Mouse (Mus musculus): Measurements from ENCODE around the gene Lrrc42.

Gene Lrrc42

DNA sequence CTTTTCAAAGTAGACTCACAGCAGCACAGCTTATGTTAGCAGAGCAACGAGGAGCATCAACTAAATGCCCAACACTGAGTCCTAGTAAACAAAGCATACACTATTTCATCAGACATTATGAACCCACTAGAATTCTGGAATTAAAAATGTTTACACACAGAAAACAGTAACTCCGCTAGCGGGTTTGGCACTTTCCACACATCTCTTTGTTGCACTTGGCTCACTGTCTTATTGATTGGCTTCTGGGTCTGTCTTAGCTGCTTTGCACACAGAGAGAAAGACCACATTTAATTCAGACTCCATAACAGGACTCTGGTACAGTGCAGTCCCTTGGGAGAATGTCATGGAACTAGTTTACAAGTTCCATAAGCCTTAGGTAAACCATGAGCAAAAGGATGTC lies 5.3 kb downstream of the Lrrc42 start:
- DNase-seq (ENCODE audit: low spot score), result no peak

DNA sequence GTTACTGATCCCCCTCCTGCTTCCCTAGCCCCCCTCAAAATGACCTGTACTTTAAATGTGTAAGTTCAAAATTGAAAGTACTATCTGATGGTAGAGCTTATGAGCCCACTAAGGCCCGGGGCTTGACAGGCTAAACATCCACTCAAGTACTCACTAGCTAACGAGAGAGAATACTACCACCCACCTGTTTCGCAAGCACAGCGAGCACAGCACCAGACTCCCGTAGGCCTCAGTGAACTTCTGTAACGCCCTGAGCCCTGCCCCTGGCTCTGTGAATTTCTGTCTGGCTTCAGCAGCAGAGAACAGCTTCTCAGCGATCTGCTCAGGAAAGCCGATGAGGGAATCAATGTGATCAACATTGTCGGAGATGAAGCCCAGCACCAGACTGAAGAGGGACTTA lies 6.2 kb downstream of the Lrrc42 start:
- no peak for DNase-seq (ENCODE audit: low spot score)

- no peak for DNase-seq (ENCODE audit: low spot score)
Measured at GRCm38 (mm10) chr4:107246040-107246439, 7.3 kb downstream of the Lrrc42 start.

DNA sequence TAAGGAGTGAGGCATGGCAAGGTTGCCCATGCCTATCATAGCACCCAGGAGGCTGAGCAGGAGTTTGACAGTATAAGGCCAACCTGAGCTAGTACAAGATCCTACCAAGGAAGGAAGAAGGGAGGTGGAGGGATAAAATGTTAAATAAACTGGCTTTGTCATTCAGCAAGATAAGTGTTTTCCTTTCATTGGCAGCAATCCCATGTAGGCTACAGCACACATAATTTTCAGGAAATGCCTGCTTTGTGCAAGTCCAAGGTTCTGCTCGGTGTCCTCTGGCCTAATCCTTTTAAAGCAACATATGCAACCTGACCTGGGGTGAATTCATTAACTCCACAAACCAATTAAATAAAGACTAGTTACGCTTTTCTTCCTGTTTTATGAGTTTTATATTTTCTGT lies 8.0 kb downstream of the Lrrc42 start:
- no peak for DNase-seq (ENCODE audit: low spot score)

- no peak for DNase-seq (ENCODE audit: low spot score)
Measured at GRCm38 (mm10) chr4:107243365-107244333, 9.7 kb downstream of the Lrrc42 start.

- DNase-seq (ENCODE audit: low spot score), result no peak
Measured at GRCm38 (mm10) chr4:107240196-107240595, 13.1 kb downstream of the Lrrc42 start.

DNA sequence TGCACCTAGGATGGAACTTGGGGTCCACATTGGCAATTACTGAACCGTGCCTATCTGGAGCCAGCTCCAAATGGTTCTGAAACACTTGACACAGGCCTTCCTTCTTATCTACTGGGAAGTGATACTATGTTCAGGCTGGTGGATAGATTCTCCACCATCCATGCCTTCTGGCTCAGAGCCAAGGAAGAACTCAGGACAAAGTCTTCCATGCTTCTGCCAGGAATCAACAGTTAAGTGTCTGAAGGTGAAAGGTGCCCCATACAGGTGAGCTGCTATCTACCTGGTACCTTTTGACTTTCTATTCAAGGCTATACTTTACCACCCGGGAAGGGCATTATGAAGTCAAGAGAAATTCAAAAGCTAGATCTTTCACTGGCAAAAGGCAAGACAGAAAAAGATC lies 15.1 kb downstream of the Lrrc42 start:
- no peak for DNase-seq (ENCODE audit: low spot score)

DNA sequence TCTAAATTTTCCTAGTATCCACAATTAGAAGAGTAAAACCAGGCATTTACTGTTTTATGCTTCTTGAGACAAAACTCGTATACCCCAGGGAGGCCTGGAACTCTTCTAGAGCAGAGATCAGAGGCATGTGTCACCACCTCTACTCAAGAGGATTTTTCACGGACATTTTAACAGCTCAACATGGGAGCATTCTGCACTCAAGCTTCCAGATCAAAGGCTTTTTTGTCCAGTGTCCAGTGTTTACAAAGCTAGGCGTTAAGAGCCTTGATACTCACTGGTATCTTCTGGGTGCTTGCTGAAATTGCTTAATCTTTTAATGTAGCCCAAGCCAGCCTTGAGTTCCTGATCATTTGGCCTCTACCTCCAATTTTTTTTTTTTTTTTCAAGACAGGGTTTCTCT lies 21.1 kb downstream of the Lrrc42 start:
- no peak for DNase-seq (ENCODE audit: low spot score)

DNA sequence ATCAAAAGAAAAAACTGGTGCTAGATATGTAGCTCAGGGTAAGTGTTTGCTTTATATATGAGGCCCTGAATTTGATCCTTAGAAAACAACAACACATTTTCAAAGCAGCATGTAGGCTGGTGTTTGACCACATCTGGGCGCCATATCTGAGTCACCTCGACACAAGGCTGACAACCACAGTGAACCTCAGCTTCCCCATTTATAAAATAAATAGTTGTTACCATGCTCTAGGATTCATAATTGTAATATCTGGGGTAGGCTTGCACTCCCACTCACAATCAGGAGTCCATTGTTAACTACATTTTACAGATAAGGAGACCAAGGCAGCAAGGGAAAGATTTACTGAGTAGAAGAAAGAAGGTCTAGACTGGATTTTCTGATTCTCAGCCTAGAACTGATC lies 27.0 kb downstream of the Lrrc42 start:
- no peak for DNase-seq (ENCODE audit: low spot score)

DNA sequence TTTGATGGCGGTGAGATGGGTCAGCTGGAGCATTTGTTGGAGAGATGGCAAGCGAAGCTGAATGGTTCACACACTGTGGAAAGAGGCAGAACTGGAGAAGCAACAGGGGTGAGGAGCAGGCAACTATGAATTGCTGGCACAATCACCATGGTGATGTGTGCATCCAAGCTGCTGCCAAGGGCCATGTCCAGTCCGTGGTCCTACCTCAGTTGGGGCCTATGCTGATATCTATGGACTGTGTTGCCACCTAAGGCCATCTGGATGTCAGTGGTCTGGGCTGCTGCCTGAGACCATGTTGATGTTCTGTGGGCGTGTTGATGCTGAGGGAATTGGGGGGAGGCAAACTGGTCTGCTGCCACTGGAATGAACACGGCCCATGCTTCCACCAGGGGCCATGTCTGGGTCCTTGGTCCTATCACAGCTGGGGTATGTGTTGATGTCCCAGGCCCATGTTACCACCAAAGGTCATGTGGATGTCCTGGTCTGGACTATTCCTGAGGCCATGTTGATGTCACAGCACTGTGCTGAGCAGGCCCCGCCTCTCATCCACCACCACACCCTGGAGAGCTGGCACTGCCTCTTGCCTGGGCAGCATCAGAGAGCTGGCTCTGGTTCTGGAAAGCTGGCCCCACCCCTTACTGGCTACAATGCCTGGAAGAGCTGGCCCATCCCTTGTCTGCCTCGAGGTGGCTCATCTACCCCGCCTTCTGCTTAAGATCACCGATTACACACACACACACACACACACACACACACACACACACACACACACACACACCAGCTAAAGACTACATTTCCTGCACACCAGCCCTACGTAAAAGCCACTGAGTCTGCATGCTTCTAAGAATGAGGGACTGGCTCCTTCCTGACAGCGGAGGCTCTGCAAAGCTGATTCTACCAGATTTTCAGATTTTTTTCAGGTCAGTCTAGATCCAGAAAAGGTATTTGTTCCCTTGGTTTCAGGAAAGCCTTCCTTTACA lies 29.8 kb downstream of the Lrrc42 start:
- DNase-seq (ENCODE audit: low spot score), result no peak

- DNase-seq (ENCODE audit: low spot score), result no peak
Measured at GRCm38 (mm10) chr4:107221524-107221923, 31.8 kb downstream of the Lrrc42 start.

DNA sequence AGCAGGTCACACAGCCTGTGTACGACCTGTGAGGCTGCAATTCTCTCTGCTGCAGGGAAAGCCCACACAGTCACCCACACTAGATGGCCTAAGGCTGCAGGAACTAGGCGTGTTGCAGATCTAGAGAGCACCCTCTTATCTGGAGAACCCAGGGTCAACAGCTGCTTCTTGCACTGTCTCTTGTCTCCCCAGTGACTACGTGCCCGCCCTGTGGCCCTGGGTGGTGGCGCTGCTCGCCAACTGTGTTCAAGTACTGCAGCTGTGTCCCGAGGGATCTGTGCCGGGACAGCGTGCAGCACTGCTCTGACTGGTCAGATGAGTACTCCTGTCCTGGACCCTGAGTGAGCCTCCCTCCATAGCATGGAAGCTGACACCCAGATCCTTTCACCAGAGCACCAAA lies 35.8 kb downstream of the Lrrc42 start:
- no peak for DNase-seq (ENCODE audit: low spot score)

DNA sequence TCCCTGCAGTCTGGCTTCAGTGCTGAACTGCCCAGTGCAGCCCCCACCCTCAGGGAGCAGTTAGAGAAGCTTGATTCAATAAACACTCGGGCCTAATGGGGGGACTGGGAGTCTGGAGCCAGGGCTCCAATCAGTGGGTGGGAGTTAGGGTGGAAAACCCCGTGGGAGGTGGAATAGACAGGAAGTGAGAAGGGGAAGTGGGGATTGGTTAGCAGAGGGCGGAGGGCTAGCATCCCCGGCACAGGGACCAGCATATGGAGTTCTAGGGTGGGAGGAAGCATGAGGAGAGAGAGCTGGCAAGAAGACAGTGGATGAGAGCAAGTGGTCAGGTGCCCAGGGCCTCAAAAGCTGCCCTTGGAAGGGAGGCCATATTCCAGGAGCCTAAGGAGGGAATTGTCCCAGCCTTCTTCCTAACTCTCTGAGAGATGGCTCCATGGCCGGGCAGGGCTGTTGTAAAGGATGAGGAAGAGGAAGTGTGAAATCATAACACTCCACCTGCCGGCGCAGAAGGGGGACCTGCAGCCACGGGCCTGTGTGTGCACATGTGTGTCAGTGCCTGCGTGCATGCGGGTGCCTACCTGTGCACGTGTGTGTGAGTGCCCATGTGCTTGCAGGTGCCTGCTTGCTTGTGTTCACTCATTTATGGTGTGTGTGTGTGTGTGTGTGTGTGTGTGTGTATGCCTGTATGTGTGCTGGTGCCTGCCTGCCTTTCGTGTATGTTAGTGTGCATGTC lies 39.9 kb downstream of the Lrrc42 start:
- DNase-seq (ENCODE audit: low spot score), result no peak

DNA sequence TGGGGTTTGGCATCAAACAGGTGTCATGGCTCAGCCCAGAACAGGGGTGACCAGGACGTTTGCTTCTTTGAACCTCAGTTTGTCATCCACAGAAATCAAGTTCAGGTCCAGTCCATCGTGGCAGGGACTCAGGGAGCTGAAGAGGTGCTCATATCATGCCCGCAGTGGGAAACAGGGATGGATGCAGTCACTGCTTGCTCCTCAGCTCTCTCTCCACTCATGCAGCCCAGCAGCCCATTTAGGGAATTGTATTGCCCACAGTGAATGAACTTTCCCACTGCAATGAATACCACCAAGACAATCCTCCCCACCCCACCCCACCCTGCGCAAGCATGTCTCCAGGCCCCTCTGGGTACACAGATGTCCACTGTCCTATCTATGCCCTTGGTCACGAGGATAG lies 41.4 kb downstream of the Lrrc42 start:
- no peak for DNase-seq (ENCODE audit: low spot score)

DNA sequence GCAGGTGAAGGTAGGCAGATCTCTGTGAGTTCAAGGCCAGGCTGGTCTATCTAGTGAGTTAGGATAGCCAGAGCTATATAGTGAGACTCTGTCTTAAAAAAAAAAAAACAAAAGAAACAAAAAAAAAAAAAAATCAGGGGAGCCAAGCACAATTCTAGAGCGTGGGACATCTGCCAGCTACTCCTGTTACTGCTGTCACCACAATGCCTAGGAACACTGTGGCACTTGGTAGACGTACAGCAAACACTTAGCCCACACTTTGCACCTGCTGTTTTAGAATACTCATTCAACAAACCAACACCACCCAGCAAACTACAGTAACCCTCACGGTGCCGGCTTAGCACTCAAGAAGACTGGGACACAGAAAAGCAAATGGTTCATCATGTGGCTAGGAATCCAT lies 41.9 kb downstream of the Lrrc42 start:
- DNase-seq (ENCODE audit: low spot score), result no peak

- no peak for DNase-seq (ENCODE audit: low spot score)
Measured at GRCm38 (mm10) chr4:107210483-107211097, 42.7 kb downstream of the Lrrc42 start.

GRCm38 (mm10) chr4:107208880-107209279 lies 44.5 kb downstream of the Lrrc42 start, which contains the start of gene Ldlrad1:
Gene Ldlrad1, plus strand, starts transcription at chr4:107209180.
- DNase-seq (ENCODE audit: low spot score), result no peak

GRCm38 (mm10) chr4:107207016-107207415 lies 46.3 kb downstream of the Lrrc42 start:
- no peak for DNase-seq (ENCODE audit: low spot score)

DNA sequence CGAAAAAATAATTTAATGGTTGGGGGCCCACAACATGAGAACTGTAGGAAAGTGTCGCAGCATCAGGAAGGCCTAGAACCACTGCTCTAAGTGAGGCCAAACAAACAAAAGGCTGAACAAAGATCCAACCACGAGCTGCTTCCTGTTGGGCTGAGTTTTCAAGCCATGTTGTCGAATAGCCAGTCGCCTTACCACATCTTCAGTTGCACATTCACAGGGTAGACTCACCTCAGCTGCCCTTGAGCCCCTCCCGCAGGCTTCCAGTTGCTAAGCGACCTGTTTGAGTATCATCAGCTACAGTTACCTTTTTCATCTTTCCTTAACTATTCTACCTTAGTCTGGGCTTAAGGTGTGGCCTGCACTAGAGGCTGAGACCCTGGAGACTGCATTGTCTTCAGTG lies 50.3 kb downstream of the Lrrc42 start:
- no peak for DNase-seq (ENCODE audit: low spot score)

- no peak for DNase-seq (ENCODE audit: low spot score)
Measured at GRCm38 (mm10) chr4:107201779-107202178, 51.6 kb downstream of the Lrrc42 start.

- DNase-seq (ENCODE audit: low spot score), result no peak
Measured at GRCm38 (mm10) chr4:107198072-107198471, 55.3 kb downstream of the Lrrc42 start.

DNA sequence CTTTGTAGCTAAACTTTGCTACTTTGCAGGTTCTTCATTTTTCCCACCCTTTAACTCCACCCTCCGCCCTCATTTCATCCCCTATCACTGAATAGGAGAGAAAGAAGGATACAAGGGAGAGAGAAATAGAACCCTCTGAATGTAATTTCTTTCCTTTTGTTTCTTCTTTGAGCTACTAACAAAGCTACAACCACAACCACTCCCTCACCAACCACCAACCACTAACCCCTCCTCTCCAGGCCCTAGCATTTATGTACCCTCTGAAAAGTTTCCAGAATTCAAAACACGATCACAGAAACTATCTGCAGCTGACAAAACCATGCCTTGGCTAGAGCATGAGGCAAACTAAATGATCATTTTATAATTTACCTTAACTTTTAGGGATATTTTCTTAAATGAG lies 56.9 kb downstream of the Lrrc42 start:
- no peak for DNase-seq (ENCODE audit: low spot score)
